Mouse (Mus musculus) heart, adult 2 months (tissue): ENCODE measurements at regions not wholly inside any gene's neighbourhood (a gene's known extent, or its start where the extent isn't known, plus 50 kb on each side); places are given as distances from the start of the nearest gene placed in this dataset.

Experiments used
- CTCF ChIP-seq: fragments of 200-600 bp; IDR thresholded peaks from 2 replicates; pipeline ENCODE4 v1.8.1; 2022; ENCODE audit warnings: antibody characterized with exemption, mild to moderate bottlenecking, moderate library complexity
- EP300 ChIP-seq: fragments of 200-500 bp; IDR thresholded peaks from 2 replicates; pipeline ENCODE4 v1.6.1; 2011; ENCODE audit warnings: low read depth, low read length, control low read depth; ENCODE audit not compliant: insufficient read depth
- POLR2A ChIP-seq: fragments of 200-500 bp; IDR thresholded peaks from 2 replicates; pipeline ENCODE4 v1.6.1; 2011; ENCODE audit warnings: mild to moderate bottlenecking, low read depth, low read length, control low read depth; ENCODE audit not compliant: insufficient read depth

- no peak for TF ChIP-seq CTCF
- TF ChIP-seq POLR2A: no peak
- no peak for TF ChIP-seq EP300
Measured at GRCm38 (mm10) chr4:11893560-11894205, 87.4 kb downstream of the Gm10604 start.
